Mouse (Mus musculus) intestine, embryonic 15.5 days (tissue): ENCODE measurements around the gene Txnrd1. TPM values are rescaled to one million over a fixed set of nuclear protein-coding genes. Genes with fewer than 3 reads are reported as not detected.

Experiments
- ATAC-seq: fragments of 200-750 bp; cut with Nextera tagmentation; 2 replicates; pipeline ENCODE4 v1.8.0; 2017; ENCODE audit warnings: moderate TSS enrichment, moderate library complexity
- H3K27ac ChIP-seq: fragments of 300-500 bp; sonication (generic); 2 replicates; pipeline ENCODE4 v1.5.1; 2015; ENCODE audit warnings: mild to moderate bottlenecking, inconsistent platforms
- H3K27me3 ChIP-seq: fragments of 300-500 bp; sonication (generic); replicated peaks from 2 replicates; pipeline ENCODE4 v1.6.1; 2015; ENCODE audit warnings: inconsistent platforms
- H3K36me3 ChIP-seq: fragments of 300-500 bp; sonication (generic); 2 replicates; pipeline ENCODE4 v1.6.1; 2015; ENCODE audit warnings: inconsistent platforms
- H3K4me1 ChIP-seq: fragments of 300-500 bp; sonication (generic); replicated peaks from 2 replicates; pipeline ENCODE4 v1.6.1; 2015; ENCODE audit warnings: inconsistent platforms
- H3K4me2 ChIP-seq: fragments of 300-500 bp; sonication (generic); replicated peaks from 2 replicates; pipeline ENCODE4 v1.6.1; 2015; ENCODE audit warnings: mild to moderate bottlenecking, inconsistent platforms
- H3K4me3 ChIP-seq: fragments of 300-500 bp; sonication (generic); replicated peaks from 2 replicates; pipeline ENCODE4 v1.5.1; 2015; ENCODE audit warnings: inconsistent platforms
- H3K9ac ChIP-seq: fragments of 300-500 bp; sonication (generic); 2 replicates; pipeline ENCODE4 v1.6.1; 2015; ENCODE audit warnings: inconsistent platforms
- H3K9me3 ChIP-seq: fragments of 300-500 bp; sonication (generic); 2 replicates; pipeline ENCODE4 v1.6.1; 2016; ENCODE audit warnings: inconsistent platforms
- WGBS: fragments of 180-500 bp; shearing (Covaris S2); methylation state at CpG from one replicate; pipeline ENCODE4 v1.1.7; 2015; 5-methylcytosine and 5-hydroxymethylcytosine counted together
- polyA plus RNA-seq: library from polyadenylated mRNA; unstranded; fragments of >200 nt; fragmentation: Nextera tagmentation; extraction: Ambion mirVana; gene quantifications from 2 replicates; pipeline ENCODE4 v1.2.1, GENCODE M21; 2015

Gene Txnrd1
- polyA plus RNA-seq, 1 experiment from 2014 or later, result 106 TPM

DNA sequence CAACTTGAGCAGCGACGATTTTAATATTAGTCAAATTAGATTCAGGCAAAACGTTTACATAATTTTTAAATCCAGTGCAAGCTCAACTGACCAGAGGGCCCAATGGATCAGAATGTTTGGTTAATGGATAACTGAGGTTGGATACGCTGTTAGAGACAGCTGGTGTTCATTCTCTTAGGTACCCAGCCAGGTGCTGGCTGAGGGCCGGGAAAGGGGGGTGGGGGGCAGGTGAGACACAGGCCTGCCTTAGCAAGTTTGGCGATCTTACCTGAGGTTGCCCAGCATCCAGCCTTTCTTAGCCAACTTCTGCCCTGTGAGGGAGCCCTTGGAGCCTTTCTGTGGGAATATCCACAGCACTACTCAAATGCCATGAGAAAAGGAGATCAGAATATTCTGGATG is 28.6 kb upstream of the Txnrd1 start:
- peak; percentile 82 for ATAC-seq
- Histone ChIP-seq H3K36me3 (no peaks in the 10 kb centered on the region), H3K4me2 (0 out of 2 replicates have a peak overlapping the region, but pooled peaks have one; percentile 9), H3K9ac (no peak overlapping the region), H3K4me1 (peaks cover 11% of the 10 kb centered on the region; the same call in 1 of the 2 replicates), H3K4me3 (no peak overlapping the region), H3K9me3 (no peaks in the 10 kb centered on the region), H3K27me3 (no peaks in the 10 kb centered on the region), H3K27ac (peak overlapping the region; percentile 49; the same call in 1 of the 2 replicates)
- 65% methylated on average over 6 of the region's 6 CpGs for WGBS

DNA sequence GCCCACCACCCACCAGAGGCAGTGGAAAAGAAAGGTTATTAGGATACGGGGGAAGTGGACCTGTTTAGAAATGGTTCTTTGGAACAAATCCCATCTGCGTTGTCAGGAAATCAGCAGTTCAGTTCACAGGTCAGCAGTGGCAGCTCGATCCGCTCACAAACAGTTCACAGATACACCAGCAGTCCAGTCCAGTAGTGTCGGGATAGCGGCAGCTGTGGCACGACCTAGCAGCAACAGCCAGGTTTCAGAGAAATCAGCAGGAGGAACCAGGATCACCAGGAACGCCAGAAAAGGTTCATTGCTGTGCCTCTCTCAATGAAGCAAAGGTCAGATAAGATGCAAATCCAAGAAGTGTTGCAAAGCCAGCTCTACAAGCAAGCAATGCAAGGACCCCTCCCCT is 27.3 kb upstream of the Txnrd1 start:
- Histone ChIP-seq H3K4me1 (peaks cover 11% of the 10 kb centered on the region; the same call in 1 of the 2 replicates), H3K9ac (no peak overlapping the region), H3K27me3 (no peaks in the 10 kb centered on the region), H3K27ac (no peak overlapping the region), H3K36me3 (no peaks in the 10 kb centered on the region), H3K4me2 (no peak overlapping the region), H3K9me3 (no peaks in the 10 kb centered on the region), H3K4me3 (no peak overlapping the region)
- ATAC-seq, result no peak
- 63% methylated on average over 8 of the region's 8 CpGs for WGBS

DNA sequence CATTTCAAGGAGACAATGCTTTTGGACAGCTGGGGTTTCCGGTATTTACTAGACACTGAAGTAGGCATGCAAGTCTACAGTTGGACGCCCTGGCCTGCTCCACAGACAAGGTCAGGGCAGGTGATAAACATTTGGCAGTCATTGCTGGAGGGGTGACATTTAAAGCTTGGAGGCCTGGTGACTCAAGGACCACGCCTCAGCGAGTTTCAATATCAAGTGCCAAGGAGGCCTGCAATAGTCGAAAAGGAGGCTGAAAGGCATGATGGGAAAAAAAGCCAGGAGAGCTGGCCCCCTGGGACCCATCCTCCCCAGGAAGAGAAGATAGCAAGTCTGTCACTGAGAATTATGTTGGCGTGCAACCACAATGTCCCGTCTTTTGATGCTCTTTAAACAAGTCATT is 26.5 kb upstream of the Txnrd1 start:
- no peak for ATAC-seq
- no peaks in the 10 kb centered on the region for H3K27me3 ChIP-seq
- WGBS, result 72% methylated on average over 7 of the region's 7 CpGs
- peaks cover 11% of the 10 kb centered on the region; the same call in 1 of the 2 replicates for H3K4me1 ChIP-seq
- no peak overlapping the region for H3K9ac ChIP-seq
- H3K9me3 ChIP-seq, result no peaks in the 10 kb centered on the region
- no peak overlapping the region for H3K4me2 ChIP-seq
- H3K4me3 ChIP-seq, result no peak overlapping the region
- H3K27ac ChIP-seq, result no peak overlapping the region
- no peaks in the 10 kb centered on the region for H3K36me3 ChIP-seq

DNA sequence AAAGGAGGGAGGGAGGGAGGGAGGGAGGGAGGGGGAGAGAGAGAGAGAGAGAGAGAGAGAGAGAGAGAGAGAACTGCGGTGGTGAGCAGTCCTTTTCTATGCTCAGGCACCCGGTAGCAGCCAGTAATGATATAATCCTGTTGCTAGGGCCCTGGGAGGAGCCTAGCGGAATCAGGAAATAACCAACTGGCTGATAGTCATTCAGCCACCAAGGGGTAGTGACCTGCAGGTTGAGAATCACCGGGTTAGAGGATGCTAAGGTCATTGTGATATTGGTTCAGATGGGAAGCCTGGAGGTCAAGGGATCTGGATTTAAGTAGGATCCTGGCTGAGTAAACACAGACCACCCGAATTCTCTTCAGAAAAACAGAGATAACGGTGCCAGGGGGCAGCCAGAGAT is 25.6 kb upstream of the Txnrd1 start:
- H3K9ac ChIP-seq, result no peak overlapping the region
- no peak overlapping the region for H3K4me2 ChIP-seq
- H3K4me3 ChIP-seq, result no peak overlapping the region
- no peak for ATAC-seq
- no peaks in the 10 kb centered on the region for H3K36me3 ChIP-seq
- H3K27me3 ChIP-seq, result no peaks in the 10 kb centered on the region
- H3K27ac ChIP-seq, result no peak overlapping the region
- no peaks in the 10 kb centered on the region for H3K9me3 ChIP-seq
- peaks cover 11% of the 10 kb centered on the region; the same call in 1 of the 2 replicates for H3K4me1 ChIP-seq
- WGBS, result 39% methylated on average over 6 of the region's 6 CpGs

DNA sequence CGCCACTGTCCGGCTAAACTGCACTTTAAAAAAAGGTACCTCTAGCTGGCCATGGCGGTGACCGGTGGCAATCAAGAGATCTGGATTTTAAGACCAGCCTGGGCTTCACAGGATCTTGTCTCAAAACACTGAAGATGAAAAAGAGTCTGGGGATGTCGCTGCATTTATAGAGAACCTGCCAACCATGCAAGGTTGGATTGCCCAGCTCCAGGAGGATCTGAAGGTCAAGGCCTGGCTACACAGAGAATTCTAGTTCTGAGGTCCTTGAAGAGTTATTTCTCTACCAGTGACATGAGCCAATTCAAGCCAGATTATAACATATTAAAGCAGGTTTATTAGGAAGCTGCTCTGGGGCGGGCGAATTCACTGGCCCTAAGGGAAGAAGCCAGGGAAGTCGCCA is 24.9 kb upstream of the Txnrd1 start:
- H3K9me3 ChIP-seq, result no peaks in the 10 kb centered on the region
- H3K27me3 ChIP-seq, result no peaks in the 10 kb centered on the region
- H3K27ac ChIP-seq, result no peak overlapping the region
- H3K4me1 ChIP-seq, result peaks cover 11% of the 10 kb centered on the region; the same call in 1 of the 2 replicates
- no peaks in the 10 kb centered on the region for H3K36me3 ChIP-seq
- no peak overlapping the region for H3K9ac ChIP-seq
- ATAC-seq, result no peak
- H3K4me2 ChIP-seq, result no peak overlapping the region
- 85% methylated on average over 8 of the region's 8 CpGs for WGBS
- no peak overlapping the region for H3K4me3 ChIP-seq

DNA sequence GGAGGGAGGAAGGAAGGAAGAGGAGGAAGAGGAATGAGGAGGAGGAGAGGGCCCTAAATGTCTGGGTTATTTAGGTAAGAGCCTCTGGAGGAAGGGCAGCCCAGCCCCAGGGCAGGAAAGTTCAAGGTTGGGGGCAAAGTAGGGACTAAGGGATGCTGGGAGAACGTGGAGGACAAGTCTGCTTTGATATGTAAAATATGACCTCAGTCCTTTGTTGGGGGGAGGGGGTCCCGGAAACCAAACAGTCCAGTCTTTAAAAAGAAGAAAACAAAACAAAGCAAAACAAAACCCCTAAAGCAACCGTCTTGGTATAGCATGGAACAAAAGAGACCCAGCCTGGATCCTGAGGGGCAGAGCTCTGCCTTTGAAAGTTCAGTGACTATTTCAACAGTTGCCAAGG is 24.4 kb upstream of the Txnrd1 start:
- Histone ChIP-seq H3K4me2 (no peak overlapping the region), H3K27me3 (no peaks in the 10 kb centered on the region), H3K27ac (no peak overlapping the region), H3K36me3 (no peaks in the 10 kb centered on the region), H3K9me3 (no peaks in the 10 kb centered on the region), H3K4me1 (peaks cover 12% of the 10 kb centered on the region; the same call in 1 of the 2 replicates), H3K9ac (no peak overlapping the region), H3K4me3 (no peak overlapping the region)
- ATAC-seq, result no peak
- WGBS, result 44% methylated on average over 3 of the region's 3 CpGs

DNA sequence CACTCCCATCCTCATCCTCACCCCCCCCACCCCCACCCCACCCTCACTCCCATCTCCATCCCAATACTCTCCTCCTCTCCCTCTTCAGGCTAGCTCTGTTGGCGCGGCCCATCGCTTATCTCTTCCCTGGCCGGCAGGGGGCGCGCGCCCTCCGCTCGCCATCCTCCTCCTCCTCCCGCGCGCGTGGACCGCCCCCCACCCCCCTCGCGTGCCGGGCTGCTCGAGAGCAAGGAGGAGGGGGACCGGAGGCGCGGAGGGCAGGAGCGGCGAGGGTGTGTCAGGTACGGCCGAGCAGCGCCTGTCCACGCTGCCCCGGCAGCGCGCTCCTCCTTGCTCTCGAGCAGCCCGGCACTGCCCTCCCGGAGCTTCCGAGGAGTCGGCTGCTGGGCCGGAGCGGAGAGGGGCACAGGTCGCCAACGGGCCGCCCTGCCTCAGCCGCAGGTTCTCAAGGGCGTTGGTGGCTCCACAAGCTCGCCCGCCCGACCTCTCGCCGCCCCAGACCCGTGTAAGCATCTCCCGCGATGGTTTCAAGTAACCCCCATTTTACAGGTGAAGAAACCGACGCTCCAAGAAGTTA is 21.8 kb upstream of the Txnrd1 start:
- peak overlapping the region; percentile 53 for H3K9ac ChIP-seq
- 8% methylated on average over 35 of the region's 52 CpGs for WGBS
- H3K4me2 ChIP-seq, result peak overlapping the region; percentile 84

GRCm38 (mm10) chr10:82814096-82814970 is 19.4 kb upstream of the Txnrd1 start:
- Histone ChIP-seq H3K9ac (no peak overlapping the region), H3K4me1 (0 out of 2 replicates have a peak, but pooled peaks cover 3% of the 10 kb centered on the region), H3K4me2 (no peak overlapping the region), H3K27ac (no peak overlapping the region), H3K9me3 (no peaks in the 10 kb centered on the region), H3K27me3 (no peaks in the 10 kb centered on the region), H3K4me3 (no peak overlapping the region), H3K36me3 (no peaks in the 10 kb centered on the region)
- no peak for ATAC-seq
- WGBS, result 30% methylated on average over 19 of the region's 19 CpGs

More for the DNA sequence above, 21.8 kb upstream of the Txnrd1 start:
- Histone ChIP-seq H3K4me3 (peak overlapping the region; percentile 56), H3K9me3 (no peaks in the 10 kb centered on the region), H3K27ac (no peak overlapping the region), H3K36me3 (no peaks in the 10 kb centered on the region), H3K4me1 (0 out of 2 replicates have a peak, but pooled peaks cover 3% of the 10 kb centered on the region), H3K27me3 (no peaks in the 10 kb centered on the region)
- ATAC-seq, result peak; percentile 82

GRCm38 (mm10) chr10:82816441-82816840 is 17.3 kb upstream of the Txnrd1 start:
- Histone ChIP-seq H3K27me3 (no peaks in the 10 kb centered on the region), H3K4me1 (0 out of 2 replicates have a peak, but pooled peaks cover 3% of the 10 kb centered on the region), H3K36me3 (no peaks in the 10 kb centered on the region), H3K9me3 (no peaks in the 10 kb centered on the region), H3K9ac (no peak overlapping the region), H3K4me3 (no peak overlapping the region), H3K27ac (no peak overlapping the region), H3K4me2 (no peak overlapping the region)
- ATAC-seq, result no peak
- 87% methylated on average over 9 of the region's 9 CpGs for WGBS

DNA sequence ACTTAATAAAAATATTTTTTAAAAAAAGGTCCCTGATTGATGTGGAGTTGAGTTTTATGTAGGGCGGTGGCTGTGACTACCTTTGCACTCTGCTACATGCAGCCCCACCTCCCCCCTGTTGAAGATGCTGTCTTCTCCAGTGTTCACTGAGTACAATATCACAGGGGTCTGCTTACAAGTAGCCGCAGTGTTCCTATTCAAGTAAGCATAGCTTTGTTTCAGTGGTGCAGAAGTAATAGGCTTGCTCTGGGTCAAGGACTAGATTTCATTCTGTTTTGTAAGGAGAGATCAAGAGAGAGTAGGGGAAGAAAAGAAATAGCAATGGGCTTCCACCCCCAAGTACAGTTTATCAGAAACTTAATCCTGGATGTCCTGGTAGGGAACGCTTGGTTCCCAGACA is 16.2 kb upstream of the Txnrd1 start:
- 91% methylated on average over 3 of the region's 3 CpGs for WGBS
- no peak overlapping the region for H3K27ac ChIP-seq

DNA sequence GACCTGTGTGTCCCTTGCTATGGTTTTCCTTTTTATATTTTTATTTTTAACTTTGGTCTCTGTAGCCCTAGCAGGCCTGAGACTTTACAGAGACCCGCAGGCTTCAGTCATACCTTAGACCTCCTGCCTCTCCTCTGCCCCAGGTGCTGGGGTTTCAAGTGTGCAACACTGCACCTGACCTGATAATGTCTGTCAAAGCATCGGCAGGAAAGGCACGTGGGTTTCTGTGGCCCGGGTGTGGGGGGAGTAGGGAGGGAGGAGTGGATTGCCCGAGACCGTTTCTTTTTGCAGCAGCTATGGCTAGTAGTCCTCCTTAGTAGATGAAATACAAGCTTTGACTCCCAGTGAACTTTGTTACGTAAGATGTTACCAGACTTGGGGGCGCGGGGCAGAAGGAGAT is 15.8 kb upstream of the Txnrd1 start:
- no peak overlapping the region for H3K27ac ChIP-seq
- no peaks in the 10 kb centered on the region for H3K9me3 ChIP-seq
- no peak overlapping the region for H3K4me3 ChIP-seq
- H3K4me2 ChIP-seq, result no peak overlapping the region
- H3K36me3 ChIP-seq, result no peaks in the 10 kb centered on the region
- no peaks in the 10 kb centered on the region for H3K27me3 ChIP-seq
- whole genome bisulfite sequencing, result 62% methylated on average over 9 of the region's 9 CpGs
- H3K9ac ChIP-seq, result no peak overlapping the region
- H3K4me1 ChIP-seq, result 0 out of 2 replicates have a peak, but pooled peaks cover 3% of the 10 kb centered on the region
- ATAC-seq, result no peak

More for the DNA sequence above, 16.2 kb upstream of the Txnrd1 start:
- Histone ChIP-seq H3K9me3 (no peaks in the 10 kb centered on the region), H3K4me3 (no peak overlapping the region), H3K9ac (no peak overlapping the region), H3K36me3 (no peaks in the 10 kb centered on the region), H3K4me1 (0 out of 2 replicates have a peak, but pooled peaks cover 3% of the 10 kb centered on the region), H3K27me3 (no peaks in the 10 kb centered on the region), H3K4me2 (no peak overlapping the region)
- ATAC-seq, result no peak

DNA sequence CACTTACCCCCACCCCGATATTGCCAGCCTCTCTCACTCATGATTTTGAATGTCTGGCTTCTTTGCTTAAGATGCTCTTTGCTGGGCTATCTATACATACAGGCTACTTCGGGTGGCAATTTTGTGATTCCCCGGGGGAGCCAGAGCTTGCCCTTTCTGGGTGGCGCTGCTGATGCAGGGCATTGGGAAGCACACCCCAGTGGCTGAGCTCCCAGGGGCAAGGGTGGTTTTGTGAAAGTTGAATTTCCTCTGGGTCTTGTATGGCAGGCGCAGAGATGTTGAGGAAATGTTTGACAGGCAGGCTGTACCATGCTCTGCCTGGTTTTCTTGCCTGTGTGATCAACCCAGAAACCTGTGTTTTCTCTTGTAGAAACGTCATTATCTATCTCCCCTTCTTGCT is 15.1 kb upstream of the Txnrd1 start:
- Histone ChIP-seq H3K27ac (no peak overlapping the region), H3K4me2 (no peak overlapping the region), H3K36me3 (no peaks in the 10 kb centered on the region), H3K4me3 (no peak overlapping the region), H3K27me3 (no peaks in the 10 kb centered on the region), H3K9me3 (no peaks in the 10 kb centered on the region), H3K4me1 (0 out of 2 replicates have a peak, but pooled peaks cover 3% of the 10 kb centered on the region), H3K9ac (no peak overlapping the region)
- no peak for ATAC-seq
- 81% methylated on average over 6 of the region's 6 CpGs for WGBS
